Mouse (Mus musculus): Measurements from ENCODE around the gene Ctla4. TPM values are rescaled to one million over a fixed set of nuclear protein-coding genes. Genes with fewer than 3 reads are reported as not detected.
A peak's percentile ranks its signal among the peaks of the same experiment; 100 is the strongest.

The Ctla4 gene
- not detected in 2 replicates for polyA plus RNA-seq (2016; fragmentation: Nextera tagmentation; extraction: Ambion mirVana)

GRCm38 (mm10) chr1:60886981-60887380 lies at the start of gene Ctla4:
Ctla4 (plus strand) TSS chr1:60887000.
- no peak within 1 kb of the TSS for H3K4me3 ChIP-seq
- H3K27ac ChIP-seq = no peak within 1 kb of the TSS
- ATAC-seq (ENCODE audit: low FRiP score) = no peak
- H3K27me3 ChIP-seq = no peaks in the 10 kb centered on the region
- H3K9me3 ChIP-seq (replicated peaks) = no peaks in the 10 kb centered on the region
- H3K4me1 ChIP-seq = no peaks in the 10 kb centered on the region
- whole genome bisulfite sequencing = 87% methylated on average over 7 of the region's 7 CpGs
- H3K4me2 ChIP-seq (replicated peaks) = no peak within 1 kb of the TSS
- no peak within 1 kb of the TSS for H3K9ac ChIP-seq
- H3K36me3 ChIP-seq = no peaks in the 10 kb centered on the region

GRCm38 (mm10) chr1:60839161-60839560 lies 47.6 kb upstream of the Ctla4 start:
- 71% methylated on average over 1 of the region's 1 CpGs for WGBS
- H3K9me3 ChIP-seq (replicated peaks) = no peaks in the 10 kb centered on the region
- no peaks in the 10 kb centered on the region for H3K36me3 ChIP-seq
- H3K27me3 ChIP-seq = no peaks in the 10 kb centered on the region
- no peak overlapping the region for H3K4me3 ChIP-seq
- no peak for ATAC-seq (ENCODE audit: low FRiP score)
- H3K27ac ChIP-seq = no peak overlapping the region
- no peak overlapping the region for H3K9ac ChIP-seq
- no peak overlapping the region for H3K4me2 ChIP-seq (replicated peaks)
- H3K4me1 ChIP-seq = no peaks in the 10 kb centered on the region

GRCm38 (mm10) chr1:60845318-60846060 lies 41.3 kb upstream of the Ctla4 start:
- Histone ChIP-seq H3K9me3 (replicated peaks) (no peaks in the 10 kb centered on the region), H3K36me3 (no peaks in the 10 kb centered on the region), H3K27ac (no peak overlapping the region), H3K9ac (no peak overlapping the region), H3K4me2 (replicated peaks) (no peak overlapping the region), H3K4me1 (no peaks in the 10 kb centered on the region), H3K27me3 (no peaks in the 10 kb centered on the region), H3K4me3 (no peak overlapping the region)
- WGBS = 92% methylated on average over 6 of the region's 7 CpGs
- ATAC-seq (ENCODE audit: low FRiP score) = no peak

GRCm38 (mm10) chr1:60846616-60847275 lies 40.1 kb upstream of the Ctla4 start:
- no peak overlapping the region for H3K27ac ChIP-seq
- peaks cover 5% of the 10 kb centered on the region; the same call in 1 of the 2 replicates for H3K4me1 ChIP-seq
- ATAC-seq (ENCODE audit: low FRiP score) = no peak
- H3K4me2 ChIP-seq (replicated peaks) = no peak overlapping the region
- 59% methylated on average over 4 of the region's 4 CpGs for WGBS
- H3K9me3 ChIP-seq (replicated peaks) = no peaks in the 10 kb centered on the region
- no peaks in the 10 kb centered on the region for H3K27me3 ChIP-seq
- no peak overlapping the region for H3K4me3 ChIP-seq
- no peak overlapping the region for H3K9ac ChIP-seq
- no peaks in the 10 kb centered on the region for H3K36me3 ChIP-seq

- no peak overlapping the region for H3K9ac ChIP-seq
- peaks cover 22% of the 10 kb centered on the region for H3K4me1 ChIP-seq
- no peaks in the 10 kb centered on the region for H3K27me3 ChIP-seq
- H3K4me3 ChIP-seq = no peak overlapping the region
- H3K36me3 ChIP-seq = no peaks in the 10 kb centered on the region
- H3K27ac ChIP-seq = no peak overlapping the region
- no peak overlapping the region for H3K4me2 ChIP-seq (replicated peaks)
- ATAC-seq (ENCODE audit: low FRiP score) = no peak
- 94% methylated on average over 2 of the region's 2 CpGs for WGBS
- no peaks in the 10 kb centered on the region for H3K9me3 ChIP-seq (replicated peaks)
These were observed 37.7 kb upstream of the Ctla4 start for GRCm38 (mm10) chr1:60849112-60849511.

- H3K4me3 ChIP-seq = no peak overlapping the region
- H3K9me3 ChIP-seq (replicated peaks) = no peaks in the 10 kb centered on the region
- H3K4me2 ChIP-seq (replicated peaks) = no peak overlapping the region
- no peak overlapping the region for H3K27ac ChIP-seq
- H3K9ac ChIP-seq = no peak overlapping the region
- 85% methylated on average over 4 of the region's 4 CpGs for WGBS
- no peaks in the 10 kb centered on the region for H3K36me3 ChIP-seq
- no peak for ATAC-seq (ENCODE audit: low FRiP score)
- no peaks in the 10 kb centered on the region for H3K27me3 ChIP-seq
- peaks cover 22% of the 10 kb centered on the region for H3K4me1 ChIP-seq
These were observed 37.0 kb upstream of the Ctla4 start for GRCm38 (mm10) chr1:60849816-60850215.

- 23% methylated on average over 8 of the region's 8 CpGs for WGBS
- H3K36me3 ChIP-seq = no peaks in the 10 kb centered on the region
- peak overlapping the region; percentile 69 for H3K27ac ChIP-seq
- peaks cover 22% of the 10 kb centered on the region for H3K4me1 ChIP-seq
- ATAC-seq (ENCODE audit: low FRiP score) = peak; percentile 89
- H3K9ac ChIP-seq = no peak overlapping the region
- no peak overlapping the region for H3K4me2 ChIP-seq (replicated peaks)
- no peaks in the 10 kb centered on the region for H3K9me3 ChIP-seq (replicated peaks)
- H3K4me3 ChIP-seq = no peak overlapping the region
- H3K27me3 ChIP-seq = no peaks in the 10 kb centered on the region
These were observed 35.6 kb upstream of the Ctla4 start for GRCm38 (mm10) chr1:60851041-60851781.

- Histone ChIP-seq H3K4me1 (peaks cover 22% of the 10 kb centered on the region), H3K9ac (no peak overlapping the region), H3K4me3 (no peak overlapping the region), H3K9me3 (replicated peaks) (no peaks in the 10 kb centered on the region), H3K4me2 (replicated peaks) (no peak overlapping the region), H3K36me3 (no peaks in the 10 kb centered on the region), H3K27me3 (no peaks in the 10 kb centered on the region), H3K27ac (no peak overlapping the region)
- no peak for ATAC-seq (ENCODE audit: low FRiP score)
- WGBS = 45% methylated on average over 10 of the region's 10 CpGs
These were observed 34.6 kb upstream of the Ctla4 start for GRCm38 (mm10) chr1:60852075-60852769.

- H3K4me1 ChIP-seq = peaks cover 23% of the 10 kb centered on the region
- no peak for ATAC-seq (ENCODE audit: low FRiP score)
- no peaks in the 10 kb centered on the region for H3K9me3 ChIP-seq (replicated peaks)
These were observed 34.0 kb upstream of the Ctla4 start for GRCm38 (mm10) chr1:60852770-60853147.

GRCm38 (mm10) chr1:60853330-60853956 lies 33.4 kb upstream of the Ctla4 start:
- no peak overlapping the region for H3K9ac ChIP-seq
- no peaks in the 10 kb centered on the region for H3K36me3 ChIP-seq
- no peak overlapping the region for H3K4me3 ChIP-seq
- H3K9me3 ChIP-seq (replicated peaks) = no peaks in the 10 kb centered on the region
- no peaks in the 10 kb centered on the region for H3K27me3 ChIP-seq
- no peak overlapping the region for H3K4me2 ChIP-seq (replicated peaks)
- WGBS = 43% methylated on average over 7 of the region's 7 CpGs
- peaks cover 25% of the 10 kb centered on the region for H3K4me1 ChIP-seq
- ATAC-seq (ENCODE audit: low FRiP score) = no peak
- no peak overlapping the region for H3K27ac ChIP-seq

More at GRCm38 (mm10) chr1:60852770-60853147, 34.0 kb upstream of the Ctla4 start:
- Histone ChIP-seq H3K9ac (no peak overlapping the region), H3K36me3 (no peaks in the 10 kb centered on the region), H3K4me3 (no peak overlapping the region), H3K27ac (no peak overlapping the region), H3K4me2 (replicated peaks) (no peak overlapping the region), H3K27me3 (no peaks in the 10 kb centered on the region)
- 74% methylated on average over 6 of the region's 6 CpGs for WGBS

- no peak for ATAC-seq (ENCODE audit: low FRiP score)
- Histone ChIP-seq H3K36me3 (no peaks in the 10 kb centered on the region), H3K9me3 (replicated peaks) (no peaks in the 10 kb centered on the region), H3K4me1 (peaks cover 25% of the 10 kb centered on the region), H3K27ac (no peak overlapping the region), H3K4me3 (no peak overlapping the region), H3K4me2 (replicated peaks) (no peak overlapping the region), H3K9ac (no peak overlapping the region), H3K27me3 (no peaks in the 10 kb centered on the region)
- WGBS = 85% methylated on average over 5 of the region's 5 CpGs
These were observed 32.8 kb upstream of the Ctla4 start for GRCm38 (mm10) chr1:60853991-60854390.
